Mouse (Mus musculus): ENCODE results near the gene Mfap5. TPM values are rescaled to one million over a fixed set of nuclear protein-coding genes. Genes with fewer than 3 reads are reported as not detected.
A peak's percentile ranks its signal among the peaks of the same experiment; 100 is the strongest.

Mfap5 gene
- total and polyA plus RNA-seq, 3 experiments: not detected

DNA sequence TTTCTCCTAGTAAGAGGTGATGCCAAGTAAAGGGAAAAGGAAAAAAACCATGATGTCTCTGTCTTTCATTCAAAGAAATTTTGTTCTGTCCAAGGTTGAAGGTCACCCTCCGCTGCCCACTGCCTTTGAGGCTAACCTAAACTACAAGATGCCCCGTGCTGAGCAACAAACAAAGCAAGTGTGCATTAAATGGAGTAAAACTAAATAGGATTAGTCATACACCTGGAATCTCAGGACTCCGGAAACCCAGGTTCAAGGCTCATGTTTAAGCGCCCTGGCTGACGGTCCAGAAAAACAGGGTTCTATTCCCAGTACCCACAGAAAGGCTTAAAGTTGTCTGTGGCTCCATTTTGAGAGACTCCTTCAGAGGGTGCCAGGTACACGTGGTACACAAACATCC is 13.2 kb upstream of the Mfap5 start:
- H3K9ac ChIP-seq (ENCODE audit: control insufficient read depth, low read depth, low read length, poor library complexity, severe bottlenecking): no peak overlapping the region
- no peaks in the 10 kb centered on the region for H3K79me2 ChIP-seq (ENCODE audit: control insufficient read depth, insufficient read depth, low read length, poor library complexity)
- peaks cover 2 to 6% of the 10 kb centered on the region in 2 experiments for H3K27me3 ChIP-seq (ENCODE audit: control insufficient read depth in 1 of 2, insufficient read depth in 2 of 2, low read length in 2 of 2)
- no peak for TF ChIP-seq ZC3H11A (IDR thresholded peaks at IDR 0.05; ENCODE audit: low read depth, low read length)
- no peak for TF ChIP-seq MAFK (IDR thresholded peaks at IDR 0.05; ENCODE audit: borderline replicate concordance, low read depth, low read length)
- TF ChIP-seq RCOR1 (IDR thresholded peaks at IDR 0.05; ENCODE audit: low read depth, low read length): no peak
- no peak for TF ChIP-seq POLR2AphosphoS5 (IDR thresholded peaks at IDR 0.05; ENCODE audit: borderline replicate concordance, low read depth, low read length)
- TF ChIP-seq TBP (IDR thresholded peaks at IDR 0.05; ENCODE audit: low read depth, low read length): no peak
- no peak for TF ChIP-seq MXI1 (IDR thresholded peaks at IDR 0.05; ENCODE audit: low read depth, low read length)
- TF ChIP-seq CHD2 (IDR thresholded peaks at IDR 0.05; ENCODE audit: low read length): no peak
- no peak for TF ChIP-seq USF1 (IDR thresholded peaks at IDR 0.05; ENCODE audit: low read depth, low read length)
- no peak for TF ChIP-seq RAD21 (IDR thresholded peaks at IDR 0.05; ENCODE audit: low read depth, low read length)
- TF ChIP-seq SMC3 (IDR thresholded peaks at IDR 0.05; ENCODE audit: low read depth, low read length): no peak
- TF ChIP-seq GATA1 (IDR thresholded peaks at IDR 0.05; ENCODE audit: low read depth, low read length): no peak
- no peak for TF ChIP-seq ZKSCAN1 (IDR thresholded peaks at IDR 0.05; ENCODE audit: low read depth, low read length)
- no peak for TF ChIP-seq ETS1 (IDR thresholded peaks at IDR 0.05; ENCODE audit: low read depth, low read length)
- no peak for TF ChIP-seq NRF1 (IDR thresholded peaks at IDR 0.05; ENCODE audit: insufficient read depth, low read depth, low read length, poor library complexity, severe bottlenecking)
- no peak for TF ChIP-seq TAL1 (IDR thresholded peaks at IDR 0.05; ENCODE audit: low read length)
- TF ChIP-seq MYB (IDR thresholded peaks at IDR 0.05; ENCODE audit: low read depth, low read length): no peak
- no peak for TF ChIP-seq EP300 (IDR thresholded peaks at IDR 0.05; ENCODE audit: low read depth in 1 of 2, low read length in 2 of 2)
- no peak for TF ChIP-seq ZMIZ1 (IDR thresholded peaks at IDR 0.05; ENCODE audit: low read depth, low read length)
- H3K9me3 ChIP-seq (replicated peaks; ENCODE audit: insufficient read depth, low read length): no peaks in the 10 kb centered on the region
- DNase-seq (ENCODE audit: low read depth, low spot score): no peak
- no peak overlapping the region for H3K4me3 ChIP-seq (ENCODE audit: control insufficient read depth in 1 of 2, insufficient read depth in 1 of 2, low read depth in 2 of 2, low read length in 2 of 2)
- no peaks in the 10 kb centered on the region for H3K36me3 ChIP-seq (ENCODE audit: control insufficient read depth in 1 of 2, insufficient read depth in 2 of 2, low read length in 2 of 2)
- H3K27ac ChIP-seq (ENCODE audit: control insufficient read depth, low read depth, low read length): no peak overlapping the region
- no peaks in the 10 kb centered on the region; a peak in 1 of 4 replicates for H3K4me1 ChIP-seq (ENCODE audit: control insufficient read depth in 1 of 2, insufficient read depth in 2 of 2, low read length in 2 of 2)

DNA sequence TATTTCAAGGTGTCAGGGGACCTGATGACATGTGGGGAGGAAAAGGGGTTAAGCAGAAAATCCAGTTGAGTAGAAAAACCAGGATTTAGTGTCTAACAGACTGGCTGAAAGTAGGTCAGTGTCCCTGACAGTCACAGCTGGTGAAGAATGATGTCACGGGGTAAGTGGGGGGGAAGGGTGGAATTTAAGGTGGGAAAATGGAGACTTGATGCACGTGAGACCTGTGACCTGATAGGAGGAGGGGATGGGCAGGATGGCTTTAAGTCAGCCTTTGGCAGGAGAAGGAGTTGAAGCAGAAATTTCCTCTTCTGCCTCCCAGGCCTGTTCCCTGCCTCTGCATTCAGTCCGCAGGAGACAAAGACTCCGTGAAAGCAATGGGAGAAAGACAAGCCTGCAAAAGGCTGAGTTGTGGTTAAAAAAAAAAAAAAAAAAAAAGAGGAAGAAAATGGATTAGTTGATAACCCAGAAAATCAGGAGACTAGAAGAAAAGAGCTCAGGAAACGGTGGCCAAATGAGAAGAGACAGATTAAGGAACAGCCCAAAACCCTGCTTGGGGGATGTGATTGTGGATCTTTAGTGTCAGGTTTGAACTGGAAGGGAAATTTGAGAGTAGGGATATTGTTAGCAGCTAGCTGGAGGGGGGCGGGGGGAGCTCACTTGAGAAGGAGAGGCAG is 11.7 kb upstream of the Mfap5 start:
- no peaks in the 10 kb centered on the region for H3K79me2 ChIP-seq (ENCODE audit: control insufficient read depth, insufficient read depth, low read length, poor library complexity)
- H3K27me3 ChIP-seq (ENCODE audit: control insufficient read depth in 1 of 2, insufficient read depth in 2 of 2, low read length in 2 of 2): peaks cover 6 to 7% of the 10 kb centered on the region in 2 experiments
- no peak overlapping the region for H3K4me3 ChIP-seq (ENCODE audit: control insufficient read depth in 1 of 2, insufficient read depth in 1 of 2, low read depth in 2 of 2, low read length in 2 of 2)
- no peak overlapping the region for H3K27ac ChIP-seq (ENCODE audit: control insufficient read depth, low read depth, low read length)
- TF ChIP-seq ETS1 (IDR thresholded peaks at IDR 0.05; ENCODE audit: low read depth, low read length) (no peak), RCOR1 (IDR thresholded peaks at IDR 0.05; ENCODE audit: low read depth, low read length) (peak; percentile 99), ZNF384 (IDR thresholded peaks at IDR 0.05; ENCODE audit: low read depth, low read length) (peak; percentile 92), ZMIZ1 (IDR thresholded peaks at IDR 0.05; ENCODE audit: low read depth, low read length) (no peak), MYB (IDR thresholded peaks at IDR 0.05; ENCODE audit: low read depth, low read length) (no peak), GATA1 (IDR thresholded peaks at IDR 0.05; ENCODE audit: low read depth, low read length) (peak; percentile 52; the same call in 1 of the 2 replicates), GABPA (IDR thresholded peaks at IDR 0.05; ENCODE audit: low read depth, low read length) (no peak), EP300 (IDR thresholded peaks at IDR 0.05; ENCODE audit: low read depth in 1 of 2, low read length in 2 of 2) (peak in 1 of 2 experiments; percentile 50; a peak in 2 of 4 replicates)
- H3K36me3 ChIP-seq (ENCODE audit: control insufficient read depth in 1 of 2, insufficient read depth in 2 of 2, low read length in 2 of 2): no peaks in the 10 kb centered on the region
- no peaks in the 10 kb centered on the region; a peak in 1 of 4 replicates for H3K4me1 ChIP-seq (ENCODE audit: control insufficient read depth in 1 of 2, insufficient read depth in 2 of 2, low read length in 2 of 2)
- no peak overlapping the region for H3K9ac ChIP-seq (ENCODE audit: control insufficient read depth, low read depth, low read length, poor library complexity, severe bottlenecking)
- no peaks in the 10 kb centered on the region for H3K9me3 ChIP-seq (replicated peaks; ENCODE audit: insufficient read depth, low read length)
- DNase-seq (ENCODE audit: low read depth, low spot score): peak; percentile 50
